Mouse (Mus musculus): ENCODE data around the gene Ephb2. TPM values are rescaled to one million over a fixed set of nuclear protein-coding genes. Genes with fewer than 3 reads are reported as not detected.

The Ephb2 gene
- 0.03 and 0.39 TPM in 2 replicates for polyA plus RNA-seq (2012; ENCODE audit: low replicate concordance)

GRCm38 (mm10) chr4:136835621-136836386, at the start of gene Ephb2:
Gene Ephb2, minus strand, starts transcription at chr4:136835988.

GRCm38 (mm10) chr4:136622388-136622787, 213.4 kb downstream of the Ephb2 start, which contains the start of gene Lactbl1:
Gene Lactbl1, plus strand, starts transcription at chr4:136622621.

GRCm38 (mm10) chr4:136610387-136610856, 225.4 kb downstream of the Ephb2 start, which contains the start of gene Tex46:
Gene Tex46, plus strand, starts transcription at chr4:136610437.

GRCm38 (mm10) chr4:136602568-136602967, 233.2 kb downstream of the Ephb2 start, which contains the start of gene Kdm1a:
Gene Kdm1a, minus strand, starts transcription at chr4:136602723.

Other genes starting within 250 kb of the Ephb2 start
- 11.0 and 19.5 TPM in 2 replicates for gene Kdm1a, start 233.3 kb downstream of the Ephb2 start, polyA plus RNA-seq (2012; ENCODE audit: low replicate concordance)
- not detected in 2 replicates for gene Tex46, start 225.6 kb downstream of the Ephb2 start, polyA plus RNA-seq (2012; ENCODE audit: low replicate concordance)
- not detected in 2 replicates for gene Lactbl1, start 213.4 kb downstream of the Ephb2 start, polyA plus RNA-seq (2012; ENCODE audit: low replicate concordance)
- 220 and 304 TPM in 2 replicates for gene C1qb, start 50.2 kb upstream of the Ephb2 start, polyA plus RNA-seq (2012; ENCODE audit: low replicate concordance)
- 381 and 662 TPM in 2 replicates for gene C1qc, start 57.1 kb upstream of the Ephb2 start, polyA plus RNA-seq (2012; ENCODE audit: low replicate concordance)
- gene C1qa, start 62.8 kb upstream of the Ephb2 start, polyA plus RNA-seq (2012; ENCODE audit: low replicate concordance) = 246 and 291 TPM in 2 replicates
- gene Epha8, start 120.8 kb upstream of the Ephb2 start, polyA plus RNA-seq (2012; ENCODE audit: low replicate concordance) = 0.63 and 0.67 TPM in 2 replicates
- 6.6 and 19.0 TPM in 2 replicates for gene Zbtb40, start 212.8 kb upstream of the Ephb2 start, polyA plus RNA-seq (2012; ENCODE audit: low replicate concordance)

All from leukemia stem cell, adult 10-12 weeks (primary cell).